Mouse (Mus musculus) embryonic fibroblast, embryonic 13.5 days (primary cell): ENCODE results near the gene Farsa. TPM values are rescaled to one million over a fixed set of nuclear protein-coding genes. Genes with fewer than 3 reads are reported as not detected.

Experiments used
- H3K27ac ChIP-seq: 2 replicates; pipeline ENCODE4 v1.5.1; 2012; ENCODE audit warnings: low read length, control low read depth, inconsistent platforms; ENCODE audit not compliant: insufficient read depth
- H3K4me1 ChIP-seq: 2 replicates; pipeline ENCODE4 v1.6.1; 2011; ENCODE audit warnings: low read length; ENCODE audit not compliant: control insufficient read depth, insufficient read depth
- H3K4me3 ChIP-seq: 2 replicates; pipeline ENCODE4 v1.5.1; 2011; ENCODE audit warnings: mild to moderate bottlenecking, control low read depth, low read length; ENCODE audit not compliant: insufficient read depth
- CTCF ChIP-seq: IDR thresholded peaks from 2 replicates; pipeline ENCODE4 v1.5.1; 2011; ENCODE audit warnings: mild to moderate bottlenecking, control low read depth, low read length, moderate library complexity, borderline replicate concordance; ENCODE audit not compliant: insufficient read depth
- POLR2A ChIP-seq: IDR thresholded peaks from 2 replicates; pipeline ENCODE4 v1.6.1; 2011; ENCODE audit warnings: low read depth, mild to moderate bottlenecking, control low read depth, low read length, moderate library complexity
- polyA plus RNA-seq: library from polyadenylated mRNA; stranded (reverse); fragments of >200 nt; gene quantifications from 2 replicates; pipeline ENCODE4 v1.2.4, GENCODE M21; 2011; ENCODE audit warnings: low read depth; ENCODE audit not compliant: missing spikeins, insufficient read length

Gene Farsa
- polyA plus RNA-seq = 41.0 and 43.5 TPM in 2 replicates

GRCm38 (mm10) chr8:84856864-84857441 lies at the start of gene Farsa:
TSS of gene Farsa (plus strand) at chr8:84856989.
- TF ChIP-seq POLR2A (peak; percentile 99), CTCF (no peak)
- peak within 1 kb of the TSS; percentile 11; the same call in 1 of the 2 replicates for H3K27ac ChIP-seq
- H3K4me1 ChIP-seq = peaks cover 7% of the 10 kb centered on the region; the same call in 1 of the 2 replicates
- peak within 1 kb of the TSS; percentile 90 for H3K4me3 ChIP-seq

- TF ChIP-seq CTCF (no peak), POLR2A (no peak)
- Histone ChIP-seq H3K27ac (no peak overlapping the region), H3K4me3 (no peak overlapping the region), H3K4me1 (no peaks in the 10 kb centered on the region)
These were observed 47.5 kb upstream of the Farsa start for GRCm38 (mm10) chr8:84809109-84809940.

GRCm38 (mm10) chr8:84809941-84810280 lies 46.9 kb upstream of the Farsa start:
- Histone ChIP-seq H3K4me3 (no peak overlapping the region), H3K4me1 (no peaks in the 10 kb centered on the region), H3K27ac (no peak overlapping the region)
- TF ChIP-seq POLR2A (no peak), CTCF (no peak)

- Histone ChIP-seq H3K4me1 (no peaks in the 10 kb centered on the region), H3K27ac (no peak overlapping the region), H3K4me3 (peak overlapping the region; percentile 26; the same call in 1 of the 2 replicates)
- TF ChIP-seq CTCF (peak; percentile 49), POLR2A (no peak)
These were observed 45.9 kb upstream of the Farsa start for GRCm38 (mm10) chr8:84810896-84811295.

GRCm38 (mm10) chr8:84811303-84811702 lies 45.5 kb upstream of the Farsa start:
- Histone ChIP-seq H3K27ac (no peak overlapping the region), H3K4me1 (no peaks in the 10 kb centered on the region), H3K4me3 (peak overlapping the region; percentile 26; the same call in 1 of the 2 replicates)
- no peak for TF ChIP-seq POLR2A
- TF ChIP-seq CTCF = no peak

GRCm38 (mm10) chr8:84813059-84813458 lies 43.7 kb upstream of the Farsa start:
- no peaks in the 10 kb centered on the region for H3K4me1 ChIP-seq
- no peak overlapping the region for H3K4me3 ChIP-seq
- TF ChIP-seq POLR2A (no peak), CTCF (no peak)
- H3K27ac ChIP-seq = no peak overlapping the region

- Histone ChIP-seq H3K4me3 (no peak overlapping the region), H3K27ac (no peak overlapping the region), H3K4me1 (no peaks in the 10 kb centered on the region)
- no peak for TF ChIP-seq CTCF
- TF ChIP-seq POLR2A = no peak
These were observed 43.0 kb upstream of the Farsa start for GRCm38 (mm10) chr8:84813830-84814229.

GRCm38 (mm10) chr8:84814240-84814554 lies 42.6 kb upstream of the Farsa start:
- H3K4me3 ChIP-seq = no peak overlapping the region
- TF ChIP-seq CTCF (no peak), POLR2A (no peak)
- no peaks in the 10 kb centered on the region for H3K4me1 ChIP-seq
- no peak overlapping the region for H3K27ac ChIP-seq

GRCm38 (mm10) chr8:84814555-84815441 lies 42.0 kb upstream of the Farsa start:
- Histone ChIP-seq H3K27ac (no peak overlapping the region), H3K4me3 (no peak overlapping the region), H3K4me1 (no peaks in the 10 kb centered on the region)
- TF ChIP-seq POLR2A (no peak), CTCF (no peak)
